Mouse (Mus musculus) thymus, adult 2 months (tissue): ENCODE measurements around the gene Atm.

Experiments used
- CTCF ChIP-seq: fragments of 200-500 bp; IDR thresholded peaks from 2 replicates; pipeline ENCODE4 v1.5.1; 2012; ENCODE audit warnings: mild to moderate bottlenecking, control low read depth, low read length, moderate library complexity, borderline replicate concordance; ENCODE audit not compliant: control insufficient read depth, poor library complexity, insufficient read depth; ENCODE audit errors: extremely low read depth
- POLR2A ChIP-seq: fragments of 200-500 bp; IDR thresholded peaks from 2 replicates; pipeline ENCODE4 v1.6.1; 2012; ENCODE audit warnings: mild to moderate bottlenecking, low read length, control low read depth, moderate library complexity; ENCODE audit not compliant: control insufficient read depth, poor library complexity, insufficient read depth; ENCODE audit errors: extremely low read depth

DNA sequence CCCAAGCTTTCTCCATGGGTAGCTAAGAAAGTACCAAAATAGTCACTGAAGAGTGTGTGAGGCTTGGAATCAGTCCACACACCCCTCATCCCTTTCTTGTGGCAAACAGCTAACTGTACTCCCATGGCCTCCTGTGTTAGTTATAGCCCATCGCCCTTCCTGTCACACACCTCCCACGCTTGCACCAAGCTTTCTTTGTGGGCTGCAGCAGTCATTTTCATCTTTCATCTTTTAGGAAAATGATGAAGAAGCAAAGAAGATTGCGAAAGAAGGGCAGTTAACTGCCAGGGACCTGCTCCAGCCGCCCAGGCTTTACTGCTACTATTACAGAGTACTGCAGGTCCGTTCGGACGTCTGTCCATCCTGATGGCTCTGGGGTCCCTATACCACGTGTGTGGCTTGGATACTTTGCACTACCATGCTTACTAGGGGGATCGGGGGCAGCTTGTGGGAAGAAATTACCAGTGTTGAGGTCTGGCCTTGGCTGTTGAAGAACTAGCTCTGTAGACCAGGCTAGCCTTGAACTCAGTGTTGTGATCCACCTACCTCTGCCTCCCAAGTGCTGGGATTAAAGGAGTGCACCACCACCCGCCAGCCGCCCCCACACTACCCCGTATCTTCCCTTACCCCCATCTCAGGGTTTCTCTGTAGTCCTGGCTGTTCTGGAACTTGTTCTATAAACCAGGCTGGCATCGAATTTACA lies 138.7 kb downstream of the Atm start:
- TF ChIP-seq CTCF (no peak), POLR2A (no peak)
